Mouse (Mus musculus): ENCODE data around the gene Des. TPM values are rescaled to one million over a fixed set of nuclear protein-coding genes. Genes with fewer than 3 reads are reported as not detected.

Des gene
- total and polyA plus RNA-seq, 3 experiments = 7.0 to 7.2 TPM; not detected in 1

GRCm38 (mm10) chr1:75365510-75366137 is 5.5 kb downstream of the Des start:
- Histone ChIP-seq H3K4me3 (ENCODE audit: control insufficient read depth in 1 of 2, insufficient read depth in 1 of 2, low read depth in 2 of 2, low read length in 2 of 2) (no peak overlapping the region), H3K36me3 (ENCODE audit: control insufficient read depth in 1 of 2, insufficient read depth in 2 of 2, low read length in 2 of 2) (peaks cover 0 to 3% of the 10 kb centered on the region in 2 experiments; a peak in 2 of 4 replicates), H3K9ac (ENCODE audit: control insufficient read depth, low read depth, low read length, poor library complexity, severe bottlenecking) (no peak overlapping the region), H3K27ac (ENCODE audit: control insufficient read depth, low read depth, low read length) (no peak overlapping the region), H3K27me3 (ENCODE audit: control insufficient read depth in 1 of 2, insufficient read depth in 2 of 2, low read length in 2 of 2) (no peaks in the 10 kb centered on the region; a peak in 1 of 4 replicates), H3K9me3 (replicated peaks; ENCODE audit: insufficient read depth, low read length) (no peaks in the 10 kb centered on the region), H3K79me2 (ENCODE audit: control insufficient read depth, insufficient read depth, low read length, poor library complexity) (no peaks in the 10 kb centered on the region), H3K4me1 (ENCODE audit: control insufficient read depth in 1 of 2, insufficient read depth in 2 of 2, low read length in 2 of 2) (peaks cover 0 to 10% of the 10 kb centered on the region in 2 experiments; a peak in 3 of 4 replicates)
- TF ChIP-seq JUND (IDR thresholded peaks at IDR 0.05; ENCODE audit: low read depth, low read length) = no peak
- TF ChIP-seq CHD1 (IDR thresholded peaks at IDR 0.05; ENCODE audit: low read depth, low read length) = no peak
- no peak for TF ChIP-seq RAD21 (IDR thresholded peaks at IDR 0.05; ENCODE audit: low read depth, low read length)
- TF ChIP-seq MXI1 (IDR thresholded peaks at IDR 0.05; ENCODE audit: low read depth, low read length) = no peak
- TF ChIP-seq ZC3H11A (IDR thresholded peaks at IDR 0.05; ENCODE audit: low read depth, low read length) = no peak
- no peak for TF ChIP-seq USF2 (IDR thresholded peaks at IDR 0.05; ENCODE audit: borderline replicate concordance in 1 of 2, insufficient read depth in 1 of 2, low read depth in 1 of 2, low read length in 2 of 2)
- DNase-seq (ENCODE audit: low read depth, low spot score) = no peak

GRCm38 (mm10) chr1:75369360-75369983 is 9.3 kb downstream of the Des start:
- Histone ChIP-seq H3K79me2 (ENCODE audit: control insufficient read depth, insufficient read depth, low read length, poor library complexity) (no peaks in the 10 kb centered on the region), H3K4me3 (ENCODE audit: control insufficient read depth in 1 of 2, insufficient read depth in 1 of 2, low read depth in 2 of 2, low read length in 2 of 2) (no peak overlapping the region), H3K27ac (ENCODE audit: control insufficient read depth, low read depth, low read length) (no peak overlapping the region), H3K9ac (ENCODE audit: control insufficient read depth, low read depth, low read length, poor library complexity, severe bottlenecking) (no peak overlapping the region), H3K4me1 (ENCODE audit: control insufficient read depth in 1 of 2, insufficient read depth in 2 of 2, low read length in 2 of 2) (no peaks in the 10 kb centered on the region), H3K27me3 (ENCODE audit: control insufficient read depth in 1 of 2, insufficient read depth in 2 of 2, low read length in 2 of 2) (no peaks in the 10 kb centered on the region; a peak in 1 of 4 replicates), H3K9me3 (replicated peaks; ENCODE audit: insufficient read depth, low read length) (no peaks in the 10 kb centered on the region), H3K36me3 (ENCODE audit: control insufficient read depth in 1 of 2, insufficient read depth in 2 of 2, low read length in 2 of 2) (no peaks in the 10 kb centered on the region)
- no peak for DNase-seq (ENCODE audit: low read depth, low spot score)
- TF ChIP-seq JUND (IDR thresholded peaks at IDR 0.05; ENCODE audit: low read depth, low read length) (no peak), ZMIZ1 (IDR thresholded peaks at IDR 0.05; ENCODE audit: low read depth, low read length) (no peak), NELFE (IDR thresholded peaks at IDR 0.05; ENCODE audit: low read depth, low read length) (no peak), TAL1 (IDR thresholded peaks at IDR 0.05; ENCODE audit: low read length) (no peak), CHD1 (IDR thresholded peaks at IDR 0.05; ENCODE audit: low read depth, low read length) (no peak), POLR2AphosphoS2 (IDR thresholded peaks at IDR 0.05; ENCODE audit: low read length) (no peak), SIN3A (IDR thresholded peaks at IDR 0.05; ENCODE audit: low read length) (no peak), MXI1 (IDR thresholded peaks at IDR 0.05; ENCODE audit: low read depth, low read length) (no peak), MYC (IDR thresholded peaks at IDR 0.05; ENCODE audit: low read depth, low read length) (no peak), TBP (IDR thresholded peaks at IDR 0.05; ENCODE audit: low read depth, low read length) (no peak)
